Mouse (Mus musculus): ENCODE measurements around the gene Bbs9. TPM values are rescaled to one million over a fixed set of nuclear protein-coding genes. Genes with fewer than 3 reads are reported as not detected.

The Bbs9 gene
- total RNA-seq, 2 experiments from 2014 or later = 5.0 to 5.3 TPM

- ATAC-seq (replicated peaks; ENCODE audit: low FRiP score, poor library complexity, severe bottlenecking) = no peak
Measured at GRCm38 (mm10) chr9:22718174-22718823, 242.8 kb downstream of the Bbs9 start.

- no peak for ATAC-seq (replicated peaks; ENCODE audit: low FRiP score, poor library complexity, severe bottlenecking)
Measured at GRCm38 (mm10) chr9:22732646-22733045, 257.1 kb downstream of the Bbs9 start.

- no peak for ATAC-seq (replicated peaks; ENCODE audit: low FRiP score, poor library complexity, severe bottlenecking)
Measured at GRCm38 (mm10) chr9:22734954-22735353, 259.4 kb downstream of the Bbs9 start.

GRCm38 (mm10) chr9:22735385-22735784, 259.9 kb downstream of the Bbs9 start:
- no peak for ATAC-seq (replicated peaks; ENCODE audit: low FRiP score, poor library complexity, severe bottlenecking)

GRCm38 (mm10) chr9:22737893-22738292, 262.4 kb downstream of the Bbs9 start:
- ATAC-seq (replicated peaks; ENCODE audit: low FRiP score, poor library complexity, severe bottlenecking) = no peak

GRCm38 (mm10) chr9:22738861-22739260, 263.3 kb downstream of the Bbs9 start:
- ATAC-seq (replicated peaks; ENCODE audit: low FRiP score, poor library complexity, severe bottlenecking) = no peak

- no peak for ATAC-seq (replicated peaks; ENCODE audit: low FRiP score, poor library complexity, severe bottlenecking)
Measured at GRCm38 (mm10) chr9:22741967-22742366, 266.5 kb downstream of the Bbs9 start.

- no peak for ATAC-seq (replicated peaks; ENCODE audit: low FRiP score, poor library complexity, severe bottlenecking)
Measured at GRCm38 (mm10) chr9:22748617-22749016, 273.1 kb downstream of the Bbs9 start.

- no peak for ATAC-seq (replicated peaks; ENCODE audit: low FRiP score, poor library complexity, severe bottlenecking)
Measured at GRCm38 (mm10) chr9:22750779-22751545, 275.4 kb downstream of the Bbs9 start.

- no peak for ATAC-seq (replicated peaks; ENCODE audit: low FRiP score, poor library complexity, severe bottlenecking)
Measured at GRCm38 (mm10) chr9:22751546-22751929, 276.0 kb downstream of the Bbs9 start.

- ATAC-seq (replicated peaks; ENCODE audit: low FRiP score, poor library complexity, severe bottlenecking) = no peak
Measured at GRCm38 (mm10) chr9:22754081-22754672, 278.7 kb downstream of the Bbs9 start.

- no peak for ATAC-seq (replicated peaks; ENCODE audit: low FRiP score, poor library complexity, severe bottlenecking)
Measured at GRCm38 (mm10) chr9:22758487-22758886, 283.0 kb downstream of the Bbs9 start.

GRCm38 (mm10) chr9:22759241-22759640, 283.7 kb downstream of the Bbs9 start:
- no peak for ATAC-seq (replicated peaks; ENCODE audit: low FRiP score, poor library complexity, severe bottlenecking)

- no peak for ATAC-seq (replicated peaks; ENCODE audit: low FRiP score, poor library complexity, severe bottlenecking)
Measured at GRCm38 (mm10) chr9:22760376-22760775, 284.9 kb downstream of the Bbs9 start.

GRCm38 (mm10) chr9:22761487-22761886, 286.0 kb downstream of the Bbs9 start:
- no peak for ATAC-seq (replicated peaks; ENCODE audit: low FRiP score, poor library complexity, severe bottlenecking)

- ATAC-seq (replicated peaks; ENCODE audit: low FRiP score, poor library complexity, severe bottlenecking) = no peak
Measured at GRCm38 (mm10) chr9:22765618-22766220, 290.2 kb downstream of the Bbs9 start.

GRCm38 (mm10) chr9:22767154-22767553, 291.6 kb downstream of the Bbs9 start:
- no peak for ATAC-seq (replicated peaks; ENCODE audit: low FRiP score, poor library complexity, severe bottlenecking)

GRCm38 (mm10) chr9:22767860-22768259, 292.3 kb downstream of the Bbs9 start:
- ATAC-seq (replicated peaks; ENCODE audit: low FRiP score, poor library complexity, severe bottlenecking) = no peak

- no peak for ATAC-seq (replicated peaks; ENCODE audit: low FRiP score, poor library complexity, severe bottlenecking)
Measured at GRCm38 (mm10) chr9:22771785-22772184, 296.3 kb downstream of the Bbs9 start.

GRCm38 (mm10) chr9:22776246-22776961, 300.9 kb downstream of the Bbs9 start:
- ATAC-seq (replicated peaks; ENCODE audit: low FRiP score, poor library complexity, severe bottlenecking) = no peak

All from erythroblast, adult 5-6 weeks (primary cell).